Mouse (Mus musculus): ENCODE results near the gene Rabep2.

Gene Rabep2

DNA sequence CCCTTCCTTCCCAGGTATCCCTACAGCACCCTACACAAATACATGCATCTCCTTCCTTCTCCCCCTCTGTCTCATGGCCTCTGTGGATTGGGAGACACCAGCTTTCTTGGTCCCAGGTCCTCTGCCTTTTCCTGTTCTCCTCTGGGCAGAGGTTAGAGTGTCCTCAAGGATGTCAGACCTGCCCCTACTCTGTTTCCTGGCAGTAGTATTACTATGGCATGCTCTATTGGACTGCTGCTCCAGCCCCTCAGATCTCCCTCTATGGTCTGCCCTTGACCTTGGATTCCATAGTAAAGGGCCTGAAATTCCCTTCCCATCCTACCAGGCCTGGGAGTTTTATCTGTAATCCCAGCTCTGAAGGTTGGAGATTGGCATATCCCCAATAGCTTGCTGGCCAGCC, 1.6 kb downstream of the Rabep2 start:
- in situ Hi-C loops (cut with MboI, MseI), result no loop called here

GRCm38 (mm10) chr7:126434726-126435125, 6.2 kb downstream of the Rabep2 start:
- in situ Hi-C loops (cut with MboI, MseI), result no loop called here

- in situ Hi-C loops (cut with MboI, MseI), result no loop called here
Observed at GRCm38 (mm10) chr7:126435801-126436200, 7.2 kb downstream of the Rabep2 start.

- in situ Hi-C loops (cut with MboI, MseI), result no loop called here
Observed at GRCm38 (mm10) chr7:126436851-126437250, 8.3 kb downstream of the Rabep2 start.

- in situ Hi-C loops (cut with MboI, MseI), result no loop called here
Observed at GRCm38 (mm10) chr7:126440134-126440533, 11.6 kb downstream of the Rabep2 start.

GRCm38 (mm10) chr7:126443997-126444396, 15.4 kb downstream of the Rabep2 start:
- in situ Hi-C loops (cut with MboI, MseI), result no loop called here

DNA sequence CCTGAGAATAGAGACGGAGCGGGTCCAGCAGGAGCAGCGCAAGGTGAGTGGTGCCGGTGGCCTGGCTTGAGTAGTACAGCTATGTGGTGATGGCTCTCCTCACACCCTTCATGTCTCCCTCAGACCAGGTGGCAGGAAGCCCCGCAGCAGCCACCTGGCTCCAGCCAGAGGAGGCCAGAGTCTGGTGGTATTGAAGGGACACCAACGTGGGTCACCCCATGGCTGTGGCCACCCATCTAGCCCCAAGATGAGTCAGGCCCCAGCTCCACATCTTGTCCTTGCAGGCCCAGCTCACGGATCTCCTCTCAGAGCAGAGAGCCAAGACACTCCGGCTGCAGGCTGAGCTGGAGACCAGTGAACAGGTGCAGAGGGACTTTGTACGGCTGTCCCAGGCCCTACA, 16.0 kb downstream of the Rabep2 start:
- in situ Hi-C loops (cut with MboI, MseI), result no loop called here

DNA sequence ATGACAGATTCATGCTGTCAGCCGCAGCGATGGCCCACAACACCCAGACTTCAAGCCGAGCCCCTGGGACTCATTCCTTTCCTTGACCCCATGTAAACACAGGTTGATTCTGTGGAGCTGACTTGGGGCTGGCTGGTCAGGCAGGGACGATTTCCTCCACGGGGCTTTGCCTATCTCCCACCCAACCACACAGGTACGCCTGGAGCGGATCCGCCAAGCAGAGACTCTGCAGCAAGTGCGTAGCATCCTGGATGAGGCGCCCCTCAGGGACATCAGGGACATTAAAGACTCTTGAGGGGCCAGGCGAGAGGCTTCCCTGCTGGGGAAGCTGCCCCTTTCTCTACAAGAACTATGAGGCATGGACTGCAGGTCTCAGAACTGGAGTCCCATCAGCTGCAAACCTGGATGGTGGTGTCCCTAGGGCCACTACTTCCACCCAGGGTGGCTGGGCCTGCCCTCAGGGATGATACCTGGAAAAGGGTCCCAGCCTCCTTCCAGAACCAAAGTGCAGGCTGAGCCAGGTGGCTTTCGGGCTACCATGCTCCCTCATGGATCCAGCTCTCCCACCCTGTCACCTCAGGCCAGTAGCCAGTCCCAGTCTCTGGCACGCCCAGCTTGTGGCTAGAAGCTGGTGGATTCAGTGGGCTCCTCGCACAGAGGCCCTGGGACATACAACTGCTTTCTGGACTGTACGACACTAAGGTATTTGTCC, 16.7 kb downstream of the Rabep2 start:
- in situ Hi-C loops (cut with MboI, MseI), result loop anchor here (5.0 kb wide), 1 partner anchor 232 kb away; the partner anchor contains the start of gene Sult1a1

DNA sequence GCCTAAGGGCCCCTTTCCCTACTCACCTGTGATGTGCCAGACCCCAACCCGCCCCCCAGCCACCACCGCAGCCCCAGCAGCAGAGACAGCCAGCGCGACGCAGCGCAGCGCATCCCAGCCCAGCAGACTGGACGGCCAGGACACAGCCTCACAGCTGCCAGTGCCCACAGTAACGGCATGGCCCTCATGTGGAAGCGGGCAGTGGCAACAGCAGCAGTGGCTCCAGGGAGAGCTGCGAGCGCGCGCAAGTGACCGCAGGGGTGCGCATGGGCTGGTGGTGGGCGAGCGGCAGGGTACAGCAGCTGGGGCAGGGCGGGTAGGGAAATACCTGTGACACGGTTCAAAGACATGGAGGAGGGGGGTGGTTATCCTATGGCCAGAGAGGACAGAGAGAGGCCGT, 17.7 kb downstream of the Rabep2 start:
- in situ Hi-C loops (cut with MboI, MseI), result loop anchor here (5.0 kb wide), 1 partner anchor 231 kb away; the partner anchor contains the start of gene Sult1a1

- in situ Hi-C loops (cut with MboI, MseI), result loop anchor here (5.0 kb wide), 1 partner anchor 229 kb away; the partner anchor contains the start of gene Sult1a1
Observed at GRCm38 (mm10) chr7:126448481-126448880, 19.9 kb downstream of the Rabep2 start.

GRCm38 (mm10) chr7:126449991-126450390, 21.4 kb downstream of the Rabep2 start:
- in situ Hi-C loops (cut with MboI, MseI), result loop anchor here (5.0 kb wide), 1 partner anchor 227 kb away; the partner anchor contains the start of gene Sult1a1

- in situ Hi-C loops (cut with MboI, MseI), result no loop called here
Observed at GRCm38 (mm10) chr7:126450641-126451040, 22.1 kb downstream of the Rabep2 start.

DNA sequence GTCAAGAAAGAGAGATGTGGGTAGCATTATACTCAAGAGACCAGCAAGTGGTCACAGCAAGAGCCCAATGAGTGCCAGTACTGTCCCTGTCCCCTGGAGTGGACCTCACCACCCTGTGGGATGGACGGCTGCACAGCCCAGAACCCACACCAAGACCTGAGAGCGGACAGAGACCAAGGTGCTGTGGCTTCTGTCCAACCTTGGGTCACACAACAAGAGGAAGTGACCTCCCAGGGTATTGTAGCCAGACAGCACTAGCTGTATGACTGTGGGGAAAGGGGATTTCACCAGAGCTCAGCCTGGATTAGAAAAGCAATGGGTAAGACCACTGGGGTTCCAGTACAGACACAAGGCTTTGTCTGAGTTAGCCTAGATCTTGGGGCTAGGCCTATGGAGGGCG, 23.7 kb downstream of the Rabep2 start:
- in situ Hi-C loops (cut with MboI, MseI), result no loop called here

- in situ Hi-C loops (cut with MboI, MseI), result no loop called here
Observed at GRCm38 (mm10) chr7:126453861-126454260, 25.3 kb downstream of the Rabep2 start.

DNA sequence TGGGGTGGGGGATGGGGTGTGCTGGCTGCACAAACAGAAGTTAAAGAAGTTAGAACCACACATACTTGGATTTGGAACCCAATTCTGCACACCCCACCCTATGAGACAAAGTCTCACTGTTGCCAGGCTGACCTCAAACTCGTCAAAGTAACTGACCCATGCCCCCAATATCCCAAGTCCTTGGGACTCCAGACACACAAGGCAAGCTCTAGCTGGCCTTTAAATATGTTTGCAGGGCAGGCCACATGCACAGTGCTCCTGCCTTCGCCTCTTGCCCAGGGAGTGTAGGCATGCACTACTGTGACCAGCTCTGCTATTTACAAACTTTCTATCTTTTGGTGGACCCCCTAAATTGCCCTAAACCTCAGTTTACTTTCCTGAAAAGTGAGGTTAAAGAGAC, 26.7 kb downstream of the Rabep2 start:
- in situ Hi-C loops (cut with MboI, MseI), result no loop called here

DNA sequence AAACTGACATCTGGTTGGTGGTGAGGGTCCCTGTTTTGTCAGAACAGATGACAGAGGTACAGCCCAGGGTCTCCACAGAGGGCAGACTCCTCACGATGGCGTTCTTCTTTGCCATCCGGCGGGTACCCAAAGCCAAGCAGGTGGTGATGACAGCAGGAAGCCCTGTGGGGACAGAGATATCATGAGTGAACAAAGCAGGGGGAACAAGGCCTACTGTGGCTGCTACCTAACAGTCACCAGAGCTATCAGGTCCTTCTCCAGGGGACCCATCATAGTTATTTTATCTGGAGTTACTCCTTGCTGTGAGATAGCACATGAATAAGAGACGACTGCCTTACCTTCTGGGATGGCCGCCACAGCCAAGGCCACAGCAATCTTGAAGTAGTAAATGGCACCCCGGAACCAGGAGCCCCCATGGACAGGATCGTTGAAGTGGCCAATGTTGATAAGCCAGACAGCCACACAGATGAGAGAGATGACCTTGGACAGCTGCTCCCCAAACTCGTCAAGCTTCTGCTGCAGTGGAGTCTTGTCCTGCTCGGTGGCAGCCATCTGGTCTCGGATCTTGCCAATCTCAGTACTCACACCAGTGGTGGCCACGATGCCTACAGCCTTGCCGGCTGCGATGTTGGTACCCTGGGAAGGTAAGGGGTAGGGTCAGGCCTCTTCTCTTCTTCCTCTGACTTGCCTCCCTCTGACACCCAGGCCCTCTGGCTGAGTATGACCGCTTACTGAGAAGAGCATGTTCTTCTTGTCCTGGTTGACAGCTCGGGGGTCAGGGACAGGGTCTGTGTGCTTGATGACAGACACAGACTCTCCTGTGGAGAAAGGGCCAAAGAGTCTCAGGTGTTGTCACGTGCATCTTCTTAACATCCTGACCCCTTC, 28.1 kb downstream of the Rabep2 start:
- in situ Hi-C loops (cut with MboI, MseI), result no loop called here

- in situ Hi-C loops (cut with MboI, MseI), result no loop called here
Observed at GRCm38 (mm10) chr7:126458225-126458624, 29.7 kb downstream of the Rabep2 start.

DNA sequence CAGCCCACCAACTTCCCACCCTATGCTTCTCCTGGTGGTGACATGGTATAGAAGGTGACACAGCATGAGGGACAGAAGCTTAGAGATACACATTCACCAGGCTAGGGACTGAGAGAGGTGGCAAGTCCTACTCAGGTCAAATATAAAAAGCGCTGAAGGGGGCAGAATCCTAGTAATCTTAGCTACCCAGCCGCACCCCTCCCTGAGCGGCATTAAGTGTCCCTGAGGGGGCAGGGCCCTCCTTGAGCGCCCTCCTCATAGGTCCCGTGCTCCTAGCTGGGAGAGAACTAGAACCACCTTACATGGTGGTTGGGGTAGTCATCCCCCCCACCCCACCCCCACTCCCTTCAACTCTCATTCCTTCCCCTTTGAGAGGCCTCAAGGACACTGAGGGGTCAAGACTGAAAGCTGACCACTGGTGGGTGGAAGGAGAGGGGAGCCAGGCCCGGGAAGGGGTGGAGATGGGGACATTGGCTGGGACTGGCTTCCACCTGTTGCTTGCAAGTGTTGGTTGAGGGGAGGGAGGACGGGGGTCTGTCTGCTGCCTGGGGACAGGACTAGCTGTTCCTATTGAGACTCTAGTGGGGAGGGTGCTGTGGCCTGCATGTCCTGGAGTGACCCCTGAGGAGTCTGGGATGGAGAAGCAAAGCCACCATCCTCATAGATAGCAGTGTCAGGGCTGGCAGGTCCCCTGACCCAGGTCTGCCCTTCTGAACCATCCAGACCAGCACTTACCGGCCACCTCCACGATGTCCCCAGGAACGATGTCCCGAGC, 30.5 kb downstream of the Rabep2 start:
- in situ Hi-C loops (cut with MboI, MseI), result no loop called here

GRCm38 (mm10) chr7:126460623-126461399, 32.3 kb downstream of the Rabep2 start:
- in situ Hi-C loops (cut with MboI, MseI), result no loop called here

DNA sequence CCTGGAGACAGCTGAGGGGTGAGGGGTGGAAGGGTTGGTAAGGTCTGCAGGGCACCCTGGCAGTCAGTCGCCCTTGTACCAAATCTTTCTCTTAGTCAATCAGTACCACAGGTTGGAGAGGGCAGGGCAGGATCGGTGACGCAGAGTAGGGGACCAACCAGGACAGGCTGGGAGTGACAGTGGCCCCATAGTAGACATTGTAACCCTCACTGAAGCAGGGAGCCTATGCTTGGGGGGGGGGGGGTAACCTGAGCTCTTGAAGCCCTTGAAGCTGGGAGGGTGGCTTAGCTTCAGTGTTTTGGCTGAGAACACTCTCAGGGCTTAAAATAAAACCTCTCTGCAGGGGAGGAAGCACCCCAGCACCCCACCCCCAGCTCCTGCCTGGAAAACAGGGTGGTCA, 33.1 kb downstream of the Rabep2 start:
- in situ Hi-C loops (cut with MboI, MseI), result no loop called here

GRCm38 (mm10) chr7:126463004-126463403, 34.4 kb downstream of the Rabep2 start, which contains the start of gene Atp2a1:
Gene Atp2a1, minus strand, starts transcription at chr7:126463108.
- in situ Hi-C loops (cut with MboI, MseI), result no loop called here

All from T-helper 2 cell (primary cell).